12 mouse cellular contexts compared by ENCODE assay signal in genomic region chr2:152572114-152572794, GRCm38 (mm10). TPM values are rescaled to one million over a fixed set of nuclear protein-coding genes. Genes with fewer than 3 reads are reported as not detected.
DNase-seq lines count a peak whose midpoint lies in the region; ATAC-seq and TF ChIP-seq lines count a peak whose summit lies in the region.
"Had no signal": no experiment of that assay in that cellular context is flagged by ENCODE, and none has a peak within 500 bp of the region (broad histone marks: within the 10 kb centered on the region; RNA-seq: fewer than 3 reads in every experiment).

TSS of gene Defb21 (plus strand) at chr2:152572744.

- no peaks in the 10 kb centered on the region for H3K4me1 ChIP-seq in lung, postnatal 0 days (ENCODE audit: insufficient read depth, low read depth, low read length)
- H3K4me1 ChIP-seq in testis, adult 2 months (ENCODE audit: control insufficient read depth, insufficient read depth, low read length): no peaks in the 10 kb centered on the region; the same call in 1 of the 2 replicates
- H3K4me1 ChIP-seq: limb, embryonic 12.5 days; midbrain, embryonic 15.5 days had no signal

- peak; percentile 48 for TF ChIP-seq CTCF in lung, postnatal 0 days (IDR thresholded peaks at IDR 0.05)
- peak; percentile 59 for TF ChIP-seq CTCF in Patski (IDR thresholded peaks at IDR 0.05)
- TF ChIP-seq CTCF in testis, adult 2 months (IDR thresholded peaks at IDR 0.05; ENCODE audit: control insufficient read depth, insufficient read depth, insufficient replicate concordance, low read depth, low read length): peak; percentile 88; the same call in 1 of the 2 replicates

- peak; percentile 29 for DNase-seq in gastrocnemius, postnatal 10 days
- no peak for DNase-seq in gastrocnemius, postnatal 4 days (ENCODE audit: low spot score in 2 of 2)
- DNase-seq in lung, postnatal 0 days (ENCODE audit: low spot score): no peak
- DNase-seq in lung, adult 18-20 months: no peak
- no peak for DNase-seq in Patski (ENCODE audit: low read depth, low spot score)
- no peak for DNase-seq in gastrocnemius, postnatal 14 days
- DNase-seq: right cerebral cortex, postnatal 14 days had no signal

- no peak for ATAC-seq in lung, postnatal 0 days
- ATAC-seq in Patski: no peak
- no peak for ATAC-seq in frontal cortex, adult (ENCODE audit: low TSS enrichment)
- ATAC-seq: midbrain, embryonic 15.5 days had no signal

- H3K9me3 ChIP-seq in lung, postnatal 0 days (ENCODE audit: low read length): no peaks in the 10 kb centered on the region
- H3K9me3 ChIP-seq: limb, embryonic 12.5 days; midbrain, embryonic 15.5 days had no signal

- no peak within 1 kb of the TSS for H3K9ac ChIP-seq in lung, postnatal 0 days (replicated peaks; ENCODE audit: low read depth)
- H3K9ac ChIP-seq: limb, embryonic 12.5 days; midbrain, embryonic 15.5 days had no signal

- 62% methylated on average over 11 of the region's 11 CpGs for WGBS in lung, postnatal 0 days

- H3K27me3 ChIP-seq in lung, postnatal 0 days (replicated peaks; ENCODE audit: insufficient read depth, low read length): no peaks in the 10 kb centered on the region
- H3K27me3 ChIP-seq in Patski: no peaks in the 10 kb centered on the region
- no peaks in the 10 kb centered on the region for H3K27me3 ChIP-seq in testis, adult 2 months (ENCODE audit: control insufficient read depth, insufficient read depth, low read length)
- H3K27me3 ChIP-seq: midbrain, embryonic 15.5 days had no signal

- intact Hi-C loops in gastrocnemius, postnatal 14 days (cut with DNase I; ENCODE audit: low total_unique reads): no loop called here

- CTCF ChIA-PET in Patski (lab: Charles Lee): interaction anchor here (1.3 to 1.5 kb wide), 2 partner anchors 13 to 19 kb away, joined by 3 read pairs; no protein-coding TSS in a partner anchor

- TF ChIP-seq EP300 in lung, postnatal 0 days (IDR thresholded peaks at IDR 0.05): no peak

- POLR2A ChIA-PET in Patski (lab: Charles Lee): no interaction called here

- TF ChIP-seq POLR2A in testis, adult 2 months (IDR thresholded peaks at IDR 0.05; ENCODE audit: control insufficient read depth, low read depth, low read length): no peak

- no peak within 1 kb of the TSS for H3K27ac ChIP-seq in lung, postnatal 0 days (ENCODE audit: low read length)
- no peak within 1 kb of the TSS for H3K27ac ChIP-seq in testis, adult 2 months (ENCODE audit: control insufficient read depth, insufficient read depth, low read depth, low read length)
- H3K27ac ChIP-seq: limb, embryonic 12.5 days; midbrain, embryonic 15.5 days had no signal

- H3K4me2 ChIP-seq in lung, postnatal 0 days (replicated peaks; ENCODE audit: low read depth, low read length): no peak within 1 kb of the TSS
- H3K4me2 ChIP-seq: limb, embryonic 12.5 days; midbrain, embryonic 15.5 days had no signal

- in situ Hi-C loops in Patski (cut with MboI; ENCODE audit: low pct_unique_long_range_greater_than_20kb): no loop called here

- H3K36me3 ChIP-seq in lung, postnatal 0 days (ENCODE audit: insufficient read depth, low read length): no peaks in the 10 kb centered on the region
- H3K36me3 ChIP-seq in testis, adult 2 months (ENCODE audit: control insufficient read depth, insufficient read depth, low read length): no peaks in the 10 kb centered on the region
- H3K36me3 ChIP-seq: limb, embryonic 12.5 days; midbrain, embryonic 15.5 days had no signal

- no peak within 1 kb of the TSS for H3K4me3 ChIP-seq in lung, postnatal 0 days (ENCODE audit: low read depth, low read length)
- peak within 1 kb of the TSS; percentile 10; the same call in 1 of the 2 replicates for H3K4me3 ChIP-seq in testis, adult 2 months (ENCODE audit: control insufficient read depth, low read depth, low read length)
- H3K4me3 ChIP-seq: limb, embryonic 12.5 days; midbrain, embryonic 15.5 days had no signal

RNA-seq across cellular contexts. Expression of gene Defb21, which starts in this region (rescaled TPM):
- not detected for total RNA-seq in gastrocnemius, postnatal 10 days (2021)
- not detected for total RNA-seq in gastrocnemius, postnatal 4 days (2021)
- not detected in 2 replicates for polyA plus RNA-seq in lung, postnatal 0 days (2015; fragmentation: Nextera tagmentation; extraction: Ambion mirVana)
- polyA plus RNA-seq in Patski (2021): not detected
- polyA plus RNA-seq in testis, adult 2 months (2012; rRNA removed): 4.1 and 4.5 TPM in 2 replicates
- not detected for total RNA-seq in gastrocnemius, postnatal 14 days (2021)
- polyA plus RNA-seq: intestine, embryonic 14.5 days; limb, embryonic 12.5 days; midbrain, embryonic 15.5 days had no signal

Comparison
In these comparisons a context has a peak if more than half of its experiments do, and no peak if none do; other contexts are left out.
1. Peak in DNase-seq in gastrocnemius, postnatal 10 days; RNA of the gene not detected or under 1 TPM.